Mouse (Mus musculus) right cerebral cortex, postnatal 4 days (tissue): ENCODE data around the gene Zfp420.
"Not testable (repeated sequence)": the region's sequence is repeated elsewhere in the genome, so short reads cannot be mapped to it uniquely, and the experiment has no call there.

Experiments
- DNase-seq: peaks from one replicate; pipeline ENCODE4 v3.0.0-alpha.2; 2022

Gene Zfp420

DNA sequence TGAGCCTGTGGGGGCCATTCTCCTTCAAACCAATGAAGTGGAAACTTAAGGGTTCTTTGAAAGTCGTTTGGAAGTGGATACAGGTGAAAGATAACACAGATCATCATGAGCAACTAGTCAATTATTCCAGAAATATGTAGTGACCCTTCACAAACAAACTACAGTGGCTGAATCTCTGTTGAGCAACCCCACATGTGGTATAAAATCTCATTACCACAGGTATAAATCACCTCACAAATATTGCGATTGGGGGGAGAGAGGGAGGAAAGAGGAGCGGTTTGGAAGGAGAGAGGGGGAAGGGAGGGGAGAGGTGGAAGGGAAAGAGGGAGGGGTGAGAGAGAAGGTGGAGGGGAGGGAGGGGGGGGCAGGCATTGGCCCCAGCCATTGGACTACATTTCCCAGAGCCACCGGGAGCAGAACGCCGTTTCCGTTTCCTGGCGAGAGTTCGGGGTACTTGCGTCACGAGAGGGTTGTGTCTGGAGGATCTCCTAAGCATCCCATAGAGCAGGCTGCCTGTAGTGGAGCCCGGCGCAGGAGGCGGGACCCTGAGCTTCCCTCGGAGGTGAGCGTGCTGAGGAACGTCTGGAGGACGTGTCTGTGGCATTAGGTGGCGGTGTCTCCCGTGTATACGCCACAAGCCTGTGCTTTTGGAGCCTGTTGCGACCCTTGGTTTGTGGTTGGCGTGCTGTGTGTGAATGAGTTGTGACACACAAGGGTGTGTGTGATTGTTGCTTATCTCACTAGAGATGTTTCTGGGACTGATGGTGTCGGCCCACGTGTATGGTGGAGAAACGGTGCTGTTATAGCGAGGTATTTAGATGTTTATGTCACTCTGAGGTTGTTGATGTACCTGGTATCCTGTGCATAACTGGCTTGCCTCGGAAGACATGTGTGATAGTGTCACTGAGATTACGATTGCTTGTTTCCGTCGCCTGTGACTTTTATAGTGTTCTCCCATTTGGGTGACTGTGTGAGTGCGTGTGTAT lies at the start of gene Zfp420:
Gene Zfp420, plus strand, starts transcription at position 448 of the 986 bp plus-strand sequence.
- DNase-seq: peak; percentile 86

DNA sequence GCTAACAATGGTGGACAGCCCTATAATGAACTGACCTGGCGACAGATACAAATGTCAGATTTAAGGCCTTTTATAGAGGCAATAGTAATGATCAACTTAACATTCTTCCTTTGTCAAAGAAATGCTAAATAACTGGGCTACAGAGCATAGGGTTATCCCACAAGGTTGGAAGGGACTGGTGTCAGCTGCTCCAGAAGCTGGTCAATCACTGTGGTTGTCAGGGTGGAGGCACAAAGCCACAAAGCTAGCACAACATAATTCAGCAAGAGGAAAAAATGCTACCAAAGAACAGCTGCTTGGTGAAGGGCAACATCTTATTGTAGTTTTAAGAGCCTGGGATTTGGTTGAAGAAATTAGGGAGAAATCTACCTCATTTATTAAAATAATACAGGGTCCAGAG lies 47.5 kb upstream of the Zfp420 start:
- DNase-seq: no peak

DNA sequence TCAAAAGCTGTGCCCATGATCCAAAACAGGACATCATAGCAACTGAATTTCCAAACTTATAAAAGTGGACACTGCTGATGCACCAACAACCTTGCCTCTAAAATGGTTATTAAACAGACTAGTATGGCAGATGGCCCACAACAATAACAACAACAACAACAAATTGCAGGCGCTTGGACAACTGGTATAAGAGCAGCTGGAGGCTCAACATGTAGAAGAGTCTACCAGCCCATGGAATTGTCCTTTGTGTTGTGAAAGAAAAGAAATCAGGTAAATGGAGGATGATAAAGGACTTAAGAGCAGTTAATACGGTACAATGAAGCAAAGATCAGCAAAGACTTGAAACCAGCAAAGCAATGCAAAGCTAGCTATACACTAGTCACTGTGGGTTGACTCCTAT lies 45.4 kb upstream of the Zfp420 start:
- no peak for DNase-seq

DNA sequence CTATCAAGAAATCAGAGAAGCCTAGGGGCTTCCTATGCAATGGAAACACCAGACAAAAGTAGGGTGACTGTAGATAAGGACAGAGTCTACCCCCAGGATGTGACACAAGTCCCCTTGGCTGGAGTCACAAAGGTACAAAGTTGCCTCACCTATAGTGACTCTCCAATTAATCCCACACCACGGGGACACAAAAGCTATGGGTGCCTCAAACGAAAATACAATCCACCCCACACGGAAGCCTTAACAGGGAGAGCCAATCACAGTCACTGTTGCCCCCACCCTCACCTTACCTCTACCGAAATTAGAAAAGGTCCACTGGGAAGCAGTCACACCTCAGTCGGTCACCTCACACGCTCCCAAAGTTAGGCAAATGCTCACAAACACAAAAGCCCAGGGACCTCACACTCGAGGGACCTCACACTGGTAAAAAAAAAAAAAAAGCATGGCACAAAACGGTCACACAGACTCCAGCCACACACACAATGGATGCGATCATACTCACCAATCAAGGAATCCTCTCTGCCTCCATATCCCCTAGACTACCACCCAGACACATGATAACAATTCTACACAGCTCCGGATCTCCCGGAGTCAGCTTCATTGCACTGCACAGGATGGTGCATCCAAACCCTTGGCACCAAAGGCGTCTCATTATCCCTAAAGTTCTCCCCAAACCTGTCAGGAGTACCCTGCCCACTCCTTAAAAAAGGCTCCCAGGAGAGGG lies 44.6 kb upstream of the Zfp420 start:
- no peak for DNase-seq

DNA sequence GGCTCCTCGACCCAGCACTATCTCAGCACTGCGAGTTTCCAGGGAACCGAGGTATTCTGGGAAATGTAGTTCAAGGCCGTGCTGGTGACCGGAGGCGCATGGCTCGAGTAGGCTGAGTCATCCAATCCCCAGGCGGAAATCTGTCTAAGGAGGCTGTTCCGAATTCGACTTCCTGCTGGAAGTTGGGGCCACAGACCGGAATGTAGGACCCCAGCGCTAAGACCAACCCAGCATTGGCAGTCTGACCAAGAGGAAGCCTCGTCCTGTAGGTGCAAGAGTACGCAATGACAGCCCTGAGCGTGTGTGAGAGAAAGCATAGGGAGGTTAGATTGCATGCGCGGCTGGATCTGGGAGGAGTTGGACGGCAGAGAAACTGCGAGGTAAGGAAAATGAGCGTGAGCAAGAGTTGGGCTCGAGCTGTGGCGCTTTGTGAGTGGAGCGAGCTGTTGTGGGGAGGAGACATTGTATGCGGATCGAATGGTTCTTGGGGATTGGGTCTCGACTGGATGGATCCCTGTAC lies 43.8 kb upstream of the Zfp420 start, which contains the start of gene Zfp790:
Gene Zfp790, plus strand, starts transcription at position 205 of the 520 bp plus-strand sequence.
- peak; percentile 74 for DNase-seq

DNA sequence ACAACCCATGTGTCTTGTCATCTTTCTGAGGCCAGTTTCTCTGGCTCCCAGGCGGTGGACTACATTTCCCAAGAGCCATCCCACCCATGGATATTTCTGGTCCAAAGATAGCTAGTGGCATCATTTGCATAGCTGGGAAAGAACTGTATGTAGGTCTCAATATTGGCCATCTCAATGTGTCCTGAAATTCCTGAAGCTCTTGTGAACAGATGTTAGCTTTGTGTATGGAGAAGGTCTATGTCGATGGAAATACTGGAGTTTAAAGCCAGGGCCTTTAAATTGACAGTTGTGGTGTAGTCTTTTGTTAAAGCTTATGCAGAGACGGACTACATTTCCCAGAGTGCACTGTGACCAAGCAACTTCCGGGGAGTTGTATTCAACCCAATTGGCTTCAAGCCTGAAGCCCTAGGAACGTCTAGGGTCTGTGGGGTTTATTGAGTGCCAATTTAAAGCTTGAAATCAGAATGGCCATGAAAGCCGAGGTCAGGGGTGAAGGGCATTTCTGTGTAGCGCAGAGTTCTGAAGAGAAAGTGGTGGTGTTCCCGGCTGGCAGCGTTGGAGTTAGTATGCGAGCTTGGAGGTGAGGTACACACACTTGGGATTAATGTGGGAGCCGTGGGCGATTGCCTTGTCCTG lies 41.0 kb upstream of the Zfp420 start:
- peak; percentile 52 for DNase-seq

DNA sequence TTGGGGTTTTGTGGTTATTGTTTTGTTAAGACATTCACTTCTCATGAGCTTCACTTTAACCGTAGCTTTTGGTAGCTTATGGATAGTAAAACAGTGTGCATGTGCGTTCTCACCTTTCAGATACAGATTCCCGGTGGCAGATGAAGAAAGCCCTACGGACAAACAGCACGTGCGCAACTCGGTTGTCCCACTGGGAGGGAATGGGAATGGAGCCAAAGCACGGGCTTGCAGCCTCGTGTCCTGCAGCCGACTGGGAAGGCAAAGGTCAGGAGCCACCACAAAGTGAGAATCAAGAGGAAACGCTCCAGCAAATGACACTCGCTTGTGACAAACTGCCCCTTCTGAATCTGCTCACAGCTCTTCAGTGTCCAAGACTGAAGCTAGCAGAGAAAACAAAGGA lies 31.8 kb upstream of the Zfp420 start:
- no peak for DNase-seq

DNA sequence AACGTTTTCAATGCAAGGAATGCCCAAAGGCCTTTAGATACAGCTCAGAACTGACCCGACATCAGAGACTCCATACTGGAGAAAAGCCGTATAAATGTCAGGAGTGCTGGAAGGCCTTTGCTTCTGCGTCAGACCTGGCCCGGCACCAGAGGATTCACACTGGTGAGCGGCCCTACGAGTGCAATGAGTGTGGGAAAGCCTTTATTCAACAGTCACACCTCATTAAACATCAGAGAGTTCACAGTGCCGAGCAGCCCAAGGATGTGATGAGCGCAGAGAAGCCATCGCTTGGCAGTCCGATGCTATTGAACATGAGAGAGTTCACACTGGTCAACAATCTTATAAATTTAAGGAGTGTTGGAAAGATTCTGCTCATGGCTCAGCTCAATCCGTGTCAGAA lies 30.0 kb upstream of the Zfp420 start:
- DNase-seq: no peak

DNA sequence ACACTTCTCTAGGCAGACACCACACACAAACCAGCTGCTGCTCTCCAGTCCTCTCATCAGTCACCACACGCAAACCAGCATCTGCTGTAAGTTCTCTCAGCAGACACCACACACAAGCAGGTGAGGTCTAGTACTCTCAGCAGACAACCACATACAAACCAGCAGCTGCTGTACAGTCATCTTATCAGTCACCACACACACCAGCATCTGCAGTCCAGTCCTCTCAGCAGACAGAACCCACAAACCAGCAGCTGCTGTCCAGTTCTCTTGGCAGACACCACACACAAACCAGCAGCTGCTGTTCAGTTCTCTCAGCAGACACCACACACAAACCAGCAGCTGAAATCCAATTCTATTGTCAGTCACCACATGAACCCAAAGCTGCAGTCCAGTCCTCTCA lies 23.0 kb upstream of the Zfp420 start:
- no peak for DNase-seq

DNA sequence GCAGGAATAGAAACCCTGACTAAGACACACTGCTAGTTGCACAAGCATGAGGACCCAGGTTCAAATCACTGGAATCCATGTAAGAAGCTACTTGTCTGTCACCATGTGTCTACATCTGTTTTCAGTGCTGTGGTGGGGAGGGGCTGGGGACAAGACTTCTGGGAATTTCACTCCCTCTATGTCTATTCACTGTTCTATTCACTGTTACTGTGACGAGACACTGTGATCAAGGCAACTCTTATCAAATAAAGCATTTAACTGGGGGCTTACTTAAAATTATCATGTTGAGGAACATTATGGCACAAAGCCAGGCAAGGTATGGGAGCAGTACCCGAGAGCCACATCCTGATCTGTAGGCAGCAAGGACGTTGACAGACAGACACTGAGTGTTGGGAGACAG lies 20.5 kb upstream of the Zfp420 start:
- DNase-seq: no peak

DNA sequence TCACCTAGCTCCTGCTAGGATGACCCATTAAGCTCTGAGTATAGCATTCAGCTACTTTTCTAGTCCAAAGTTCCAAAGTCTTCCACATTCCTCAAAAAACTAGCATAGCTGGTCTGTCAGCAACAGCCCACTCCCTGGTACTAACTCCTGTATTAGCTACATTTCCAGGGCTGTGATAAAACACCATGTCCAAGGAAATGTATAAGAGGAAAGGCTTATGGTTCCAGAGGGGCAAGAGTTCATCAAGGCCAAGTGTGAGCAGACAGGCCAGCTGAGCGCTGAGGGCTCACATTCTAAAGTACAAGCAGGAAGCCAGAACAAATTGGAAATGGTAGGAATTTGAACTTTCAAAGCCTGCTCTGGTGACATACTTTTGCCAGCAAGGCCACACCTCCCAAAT lies 17.7 kb upstream of the Zfp420 start:
- DNase-seq: no peak

DNA sequence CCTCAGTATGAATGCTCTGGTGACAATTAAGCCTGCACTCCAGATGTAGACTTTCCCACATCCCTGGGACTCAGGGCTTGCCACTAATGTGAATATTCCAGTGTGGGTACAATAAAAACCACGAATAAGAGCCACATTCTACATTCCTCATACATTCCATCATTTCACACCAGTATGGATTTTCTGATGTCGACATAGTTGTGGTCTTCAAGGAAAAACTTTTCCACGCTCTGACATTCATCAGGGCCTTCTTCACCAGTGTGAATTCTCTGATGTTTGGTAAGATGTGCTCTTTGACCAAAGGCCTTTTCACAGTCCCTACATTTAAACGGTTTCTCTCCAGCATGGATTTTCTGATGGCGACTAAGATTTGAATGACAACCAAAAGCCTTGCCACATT lies 15.2 kb upstream of the Zfp420 start:
- DNase-seq: no peak

DNA sequence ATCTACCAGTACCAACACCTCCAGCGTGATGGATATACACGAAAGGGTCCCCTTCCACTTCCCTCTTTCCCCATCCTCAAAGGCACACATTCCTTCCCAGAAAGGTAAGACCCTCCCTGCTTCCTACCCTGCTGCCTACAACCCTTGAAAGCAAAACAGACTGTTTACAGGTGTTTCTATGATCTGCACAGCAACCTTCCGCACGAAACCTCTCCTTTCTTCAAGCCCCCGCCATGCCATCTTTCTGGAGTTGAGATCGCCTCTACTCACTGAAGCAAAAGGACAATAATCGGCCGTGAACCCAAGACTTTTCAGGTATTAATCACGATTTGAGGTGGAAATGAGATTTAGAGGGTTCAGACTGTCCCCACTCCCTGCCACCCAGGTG lies 7.0 kb upstream of the Zfp420 start:
- DNase-seq: no peak

DNA sequence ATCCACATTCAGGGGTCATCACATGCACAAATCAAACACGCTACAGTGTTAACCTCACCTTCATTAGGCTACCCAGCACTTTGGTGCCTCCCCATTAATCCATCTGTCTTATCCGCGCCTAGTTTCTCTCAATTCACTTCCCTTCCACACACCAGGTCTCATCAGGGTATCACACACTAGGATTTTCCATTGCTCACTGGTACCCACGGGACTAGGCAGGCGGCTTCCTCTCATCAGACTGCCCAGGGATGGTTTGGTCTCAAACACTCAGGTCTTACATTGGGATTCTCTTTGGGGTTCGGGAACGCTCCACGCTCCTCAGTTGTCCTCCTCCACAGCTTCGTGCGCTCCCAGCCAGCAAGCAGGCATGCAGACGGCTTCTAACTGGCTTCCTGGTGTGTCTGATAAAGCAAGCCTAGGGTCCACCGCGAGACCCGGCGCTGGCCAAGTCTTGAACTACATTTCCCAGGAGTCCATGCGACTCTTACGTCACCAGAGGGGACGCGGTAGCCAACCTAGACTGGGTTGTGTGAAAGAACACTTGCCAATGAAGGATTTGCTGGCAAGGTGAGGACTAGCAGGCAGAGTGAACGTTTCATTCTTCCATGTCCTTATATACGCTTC lies 6.4 kb upstream of the Zfp420 start, which contains the start of gene Zfp940:
Gene Zfp940, minus strand, starts transcription at position 451 of the 624 bp plus-strand sequence.
- DNase-seq: peak; percentile 80

DNA sequence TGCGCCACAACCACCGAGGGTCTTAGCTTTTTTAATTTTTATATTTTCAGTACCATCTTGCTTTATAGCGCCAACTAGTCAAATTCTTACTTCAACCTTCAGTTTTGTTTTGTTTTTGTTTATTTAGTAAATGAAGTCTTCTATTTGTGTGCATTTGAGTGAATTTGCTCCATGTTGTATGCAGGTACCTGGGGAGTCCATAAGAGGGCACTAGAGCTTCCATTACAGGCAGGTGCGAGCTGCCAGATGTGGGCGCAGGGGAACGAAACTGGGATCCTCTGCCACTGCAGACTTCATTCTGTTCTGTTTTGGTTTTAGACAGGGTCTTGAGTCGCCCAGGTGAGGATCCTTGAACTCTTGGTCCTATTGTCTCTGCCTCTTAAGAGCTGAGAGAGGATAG lies 1.9 kb downstream of the Zfp420 start:
- DNase-seq: no peak

DNA sequence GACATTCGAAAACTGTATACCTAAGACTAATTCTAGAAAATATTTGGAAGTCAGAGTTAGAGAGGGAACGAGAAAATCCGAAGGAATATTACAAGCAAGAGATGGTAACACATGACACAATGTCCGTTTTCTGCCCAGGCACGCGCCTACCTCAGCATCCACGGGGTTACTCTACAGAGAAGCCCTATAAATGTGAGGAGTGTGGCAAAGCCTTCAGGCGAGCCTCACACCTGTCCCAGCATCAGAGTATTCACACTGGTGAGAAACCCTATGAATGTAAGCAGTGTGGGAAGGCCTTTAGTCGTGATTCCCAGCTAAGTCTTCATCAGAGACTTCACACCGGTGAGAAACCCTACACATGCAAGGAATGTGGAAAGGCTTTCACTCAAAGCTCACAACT lies 14.5 kb downstream of the Zfp420 start:
- no peak for DNase-seq

DNA sequence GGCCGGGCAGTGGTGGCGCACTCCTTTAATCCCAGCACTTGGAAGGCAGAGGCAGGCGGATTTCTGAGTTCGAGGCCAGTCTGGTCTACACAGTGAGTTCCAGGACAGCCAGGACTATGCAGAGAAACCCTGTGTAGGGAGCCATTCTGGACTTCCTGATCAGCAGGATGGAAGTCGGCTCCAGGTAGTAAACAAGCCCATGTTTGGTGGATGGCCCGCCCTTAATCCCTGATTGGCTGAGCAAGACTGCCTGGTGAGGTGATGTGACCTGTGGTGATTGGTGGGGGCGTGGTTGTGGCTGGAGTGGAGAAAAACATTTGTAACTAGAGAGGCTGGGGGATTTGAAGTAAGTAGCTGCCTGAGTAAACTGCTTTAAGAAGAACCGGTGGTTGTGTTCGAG lies 17.8 kb downstream of the Zfp420 start:
- not testable (repeated sequence) for DNase-seq

DNA sequence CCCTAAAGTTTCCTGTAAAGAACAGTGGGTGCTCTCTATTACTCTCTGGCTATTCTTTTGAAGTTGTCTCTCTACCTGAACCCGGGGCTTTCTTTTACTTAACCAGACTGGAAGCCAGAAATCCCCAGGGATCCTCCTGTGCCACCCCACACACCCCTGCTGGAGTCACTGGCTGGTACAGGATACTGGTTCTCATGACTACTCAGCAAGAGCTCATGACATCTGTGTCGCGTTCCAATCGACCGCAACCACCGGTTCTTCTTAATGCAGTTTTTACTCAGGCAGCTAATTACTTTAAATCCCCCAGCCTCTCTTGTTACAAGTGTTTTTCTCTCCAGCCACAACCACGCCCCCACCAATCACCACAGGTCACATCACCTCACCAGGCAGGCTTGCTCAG lies 20.3 kb downstream of the Zfp420 start:
- DNase-seq: no peak

DNA sequence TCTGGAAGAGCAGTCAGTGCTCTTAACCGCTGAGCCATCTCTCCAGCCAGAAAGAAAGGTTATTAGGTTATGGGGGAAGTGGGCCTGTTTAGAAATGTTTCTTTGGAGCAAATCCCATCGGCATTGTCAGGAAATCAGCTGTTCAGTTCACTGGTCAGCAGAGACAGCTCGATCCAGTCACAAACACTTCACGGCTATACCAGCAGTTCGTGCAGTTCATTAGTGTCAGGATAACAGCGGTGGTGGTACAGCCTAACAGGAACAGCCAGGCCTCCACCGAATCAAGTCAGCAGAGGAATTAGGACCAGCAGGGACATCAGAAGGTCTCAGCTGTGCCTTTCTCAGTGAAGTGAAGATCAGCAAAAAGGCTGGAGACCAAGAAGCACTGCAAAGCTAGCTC lies 21.1 kb downstream of the Zfp420 start:
- no peak for DNase-seq

DNA sequence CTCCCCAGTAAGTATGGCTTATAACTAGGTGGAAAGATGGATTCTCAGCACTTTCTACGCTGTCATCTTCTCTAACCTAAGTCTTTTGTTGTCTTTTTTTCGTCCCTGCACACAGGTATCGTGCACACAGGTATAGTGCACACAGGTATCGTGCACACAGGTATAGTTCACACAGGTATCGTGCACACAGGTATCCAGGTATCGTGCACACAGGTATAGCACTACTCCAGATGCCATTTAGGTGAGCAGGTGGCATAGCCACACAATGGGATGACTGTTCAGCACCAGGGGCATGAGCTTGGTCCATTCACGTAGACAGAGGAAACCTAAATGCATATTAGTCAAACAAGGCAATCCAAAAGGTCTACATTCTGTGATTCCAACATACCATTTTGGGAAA lies 30.7 kb downstream of the Zfp420 start:
- DNase-seq: no peak

DNA sequence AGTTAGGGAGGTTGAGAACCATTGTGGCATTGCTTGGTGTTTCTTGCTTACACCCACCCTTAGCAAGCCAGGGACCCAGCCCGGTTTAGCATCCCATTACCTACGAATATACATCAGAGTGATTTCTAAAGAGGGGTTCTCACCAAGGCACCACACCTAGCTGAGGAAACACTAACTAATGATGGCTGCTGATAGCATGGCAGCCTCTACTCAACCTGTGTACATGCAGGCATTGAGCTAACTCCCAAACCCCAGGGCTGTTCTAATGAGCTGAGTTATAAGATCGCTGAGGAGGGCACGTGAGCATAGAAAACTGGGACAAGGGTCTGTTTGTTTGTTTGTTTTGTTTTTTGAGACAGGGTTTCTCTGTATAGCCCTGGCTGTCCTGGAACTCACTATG lies 33.0 kb downstream of the Zfp420 start:
- DNase-seq: no peak

DNA sequence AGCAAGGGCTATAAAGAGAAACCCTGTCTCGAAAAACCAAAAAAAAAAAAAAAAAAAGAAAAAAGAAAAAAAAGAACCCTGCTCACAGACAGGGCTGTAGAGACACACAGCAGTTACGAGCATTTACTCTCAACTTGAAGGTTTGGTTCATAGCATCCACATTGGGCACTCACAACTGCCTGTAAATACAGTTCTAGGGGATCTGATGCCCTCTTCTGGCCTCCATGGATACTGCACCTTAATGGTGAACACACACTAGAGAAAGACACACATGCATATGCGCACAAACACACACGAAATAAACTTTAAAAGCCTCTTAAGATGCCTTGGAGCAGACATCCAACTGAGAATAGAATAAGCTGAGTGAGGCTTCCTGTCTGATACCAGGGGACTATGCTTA lies 38.6 kb downstream of the Zfp420 start:
- no peak for DNase-seq

DNA sequence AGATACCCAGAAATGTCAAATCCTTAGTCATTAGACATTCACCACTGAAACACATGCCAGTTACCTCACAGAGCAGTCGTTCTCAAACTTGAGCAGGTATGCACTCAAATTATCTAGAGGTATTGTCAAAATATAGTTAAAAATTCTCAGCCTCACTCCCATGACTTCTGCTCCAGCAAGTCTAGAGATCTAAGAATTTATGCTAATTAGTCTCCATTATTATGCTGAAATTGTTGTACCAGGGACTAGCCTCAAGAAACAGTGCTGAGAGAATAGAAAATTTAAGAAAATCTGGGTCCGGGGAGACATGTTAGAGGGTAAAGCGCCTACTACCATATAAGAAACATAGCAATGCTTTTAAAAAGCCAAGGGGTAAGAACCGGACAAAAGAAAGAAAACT lies 44.3 kb downstream of the Zfp420 start:
- DNase-seq: no peak
